Comparison of ENCODE assay signal across 11 mouse cellular contexts in genomic region chr13:55825245-55825681, GRCm38 (mm10). TPM values are rescaled to one million over a fixed set of nuclear protein-coding genes. Genes with fewer than 3 reads are reported as not detected.
DNase-seq lines count a peak whose midpoint lies in the region; ATAC-seq and TF ChIP-seq lines count a peak whose summit lies in the region.
"Had no signal": no experiment of that assay in that cellular context is flagged by ENCODE, and none has a peak within 500 bp of the region (broad histone marks: within the 10 kb centered on the region; RNA-seq: fewer than 3 reads in every experiment).

No protein-coding gene starts in this region.

- H3K4me2 ChIP-seq in forebrain, embryonic 14.5 days (ENCODE audit: low read length) = no peak overlapping the region

- no peak overlapping the region for H3K9ac ChIP-seq in ES-Bruce4 (ENCODE audit: low read depth, poor library complexity, severe bottlenecking)
- H3K9ac ChIP-seq in forebrain, embryonic 14.5 days (ENCODE audit: low read length) = no peak overlapping the region

- intact Hi-C loops in gastrocnemius, postnatal 14 days (cut with DNase I; ENCODE audit: low total_unique reads) = no loop called here

- TF ChIP-seq CTCF in ES-Bruce4 (IDR thresholded peaks at IDR 0.05; ENCODE audit: low read depth, low read length) = no peak

- no peaks in the 10 kb centered on the region for H3K36me3 ChIP-seq in ES-Bruce4 (ENCODE audit: control insufficient read depth, insufficient read depth, low read length, poor library complexity, severe bottlenecking)
- no peaks in the 10 kb centered on the region for H3K36me3 ChIP-seq in forebrain, embryonic 14.5 days (ENCODE audit: control insufficient read depth, insufficient read depth, low read length)
- H3K36me3 ChIP-seq in midbrain, embryonic 10.5 days = no peaks in the 10 kb centered on the region

- H3K9me3 ChIP-seq in ES-Bruce4 (replicated peaks; ENCODE audit: control insufficient read depth, insufficient read depth, low read length, poor library complexity, severe bottlenecking) = no peaks in the 10 kb centered on the region
- no peaks in the 10 kb centered on the region for H3K9me3 ChIP-seq in forebrain, embryonic 14.5 days (replicated peaks; ENCODE audit: control insufficient read depth, low read length)
- no peaks in the 10 kb centered on the region for H3K9me3 ChIP-seq in midbrain, embryonic 10.5 days (replicated peaks)

- 2% methylated on average over 32 of the region's 32 CpGs for WGBS in forebrain, embryonic 14.5 days
- WGBS in midbrain, embryonic 10.5 days = under 1% methylated on average over 32 of the region's 32 CpGs

- peak overlapping the region; percentile 17; the same call in 1 of the 2 replicates for H3K4me3 ChIP-seq in ES-Bruce4 (ENCODE audit: low read depth, low read length)
- no peak overlapping the region for H3K4me3 ChIP-seq in forebrain, embryonic 14.5 days (ENCODE audit: low read depth, low read length)
- peak overlapping the region; percentile 35 for H3K4me3 ChIP-seq in midbrain, embryonic 10.5 days
- H3K4me3 ChIP-seq: heart, adult 2 months had no signal

- ATAC-seq in forebrain, embryonic 14.5 days = peak; percentile 12; the same call in 1 of the 2 replicates

- peaks cover 39% of the 10 kb centered on the region for H3K27me3 ChIP-seq in ES-Bruce4 (ENCODE audit: control insufficient read depth, insufficient read depth, low read length, poor library complexity, severe bottlenecking)
- peaks cover 82% of the 10 kb centered on the region for H3K27me3 ChIP-seq in forebrain, embryonic 14.5 days (replicated peaks; ENCODE audit: control insufficient read depth, insufficient read depth, low read length)
- H3K27me3 ChIP-seq in midbrain, embryonic 10.5 days (ENCODE audit: low read depth, poor library complexity, severe bottlenecking) = peaks cover 100% of the 10 kb centered on the region

- no peak for TF ChIP-seq EP300 in ES-Bruce4 (IDR thresholded peaks at IDR 0.05; ENCODE audit: insufficient read depth, low read depth, low read length)

- no peak overlapping the region for H3K27ac ChIP-seq in ES-Bruce4 (ENCODE audit: insufficient read depth, low read length)
- no peak overlapping the region for H3K27ac ChIP-seq in forebrain, embryonic 14.5 days (ENCODE audit: low read depth, low read length)
- no peak overlapping the region for H3K27ac ChIP-seq in midbrain, embryonic 10.5 days (replicated peaks)
- H3K27ac ChIP-seq: heart, adult 2 months had no signal

- TF ChIP-seq POLR2A in ES-Bruce4 (IDR thresholded peaks at IDR 0.05; ENCODE audit: insufficient read depth, low read length) = no peak

- no peaks in the 10 kb centered on the region for H3K4me1 ChIP-seq in ES-Bruce4 (ENCODE audit: control insufficient read depth, insufficient read depth, low read length)
- no peaks in the 10 kb centered on the region for H3K4me1 ChIP-seq in forebrain, embryonic 14.5 days (ENCODE audit: control insufficient read depth, insufficient read depth, low read length)
- H3K4me1 ChIP-seq in midbrain, embryonic 10.5 days = peaks cover 27% of the 10 kb centered on the region

- DNase-seq in gastrocnemius, postnatal 14 days = peak; percentile 23
- no peak for DNase-seq in gastrocnemius, postnatal 25 days
- DNase-seq in forebrain, embryonic 14.5 days (ENCODE audit: low spot score) = no peak
- peak; percentile 69 for DNase-seq in midbrain, embryonic 10.5 days (ENCODE audit: low spot score)
- DNase-seq in adrenal gland, adult 2 months = no peak
- DNase-seq in adrenal gland, postnatal 25 days = no peak
- DNase-seq in left cerebral cortex, adult 8-10 months (ENCODE audit: low spot score in 2 of 2) = no peak

RNA-seq across cellular contexts. Expression of gene Pitx1, which starts 10.7 kb away (rescaled TPM):
- total RNA-seq in gastrocnemius, postnatal 14 days (2021) = under 1 TPM; 0.64 to 0.84 TPM
- under 1 TPM; 0.46 to 0.70 TPM for total RNA-seq in gastrocnemius, postnatal 25 days (2021)
- polyA plus RNA-seq in ES-Bruce4 (2011; ENCODE audit: insufficient read depth, insufficient read length, low read depth, missing spikeins) = 0.27 and 0.33 TPM in 2 replicates
- polyA plus RNA-seq in forebrain, embryonic 14.5 days (2014; fragmentation: Nextera tagmentation; extraction: Ambion mirVana) = not detected in 2 replicates
- 0.42 TPM in 1 of 2 replicates, not detected in the other for polyA plus RNA-seq in midbrain, embryonic 10.5 days (2016; fragmentation: Nextera tagmentation; extraction: Ambion mirVana)
- not detected for total RNA-seq in adrenal gland, adult 2 months (2021)
- 0.07 TPM in 1 of 2 replicates, not detected in the other for polyA plus RNA-seq in adrenal gland, adult 2 months (2012; rRNA removed)
- not detected in 2 replicates for total RNA-seq in adrenal gland, postnatal 25 days (2021)
- total RNA-seq in left cerebral cortex, adult 8-10 months (2022) = not detected
- total RNA-seq: common myeloid progenitor, adult 5-6 weeks; heart, adult 2 months; left cerebral cortex, postnatal 25 days had no signal

RNA-seq across cellular contexts. Expression of gene Catsper3, which starts 40.9 kb away (rescaled TPM):
- total RNA-seq in gastrocnemius, postnatal 14 days (2021) = under 1 TPM in 1 of 2 experiments, not detected in 1; 0.22 TPM
- not detected for total RNA-seq in gastrocnemius, postnatal 25 days (2021)
- polyA plus RNA-seq in ES-Bruce4 (2011; ENCODE audit: insufficient read depth, insufficient read length, low read depth, missing spikeins) = 0.61 TPM in 1 of 2 replicates, not detected in the other
- polyA plus RNA-seq in forebrain, embryonic 14.5 days (2014; fragmentation: Nextera tagmentation; extraction: Ambion mirVana) = not detected in 2 replicates
- polyA plus RNA-seq in midbrain, embryonic 10.5 days (2016; fragmentation: Nextera tagmentation; extraction: Ambion mirVana) = not detected in 2 replicates
- total RNA-seq in adrenal gland, adult 2 months (2021) = under 1 TPM in 1 of 2 experiments, not detected in 1; 0.45 TPM
- polyA plus RNA-seq in adrenal gland, adult 2 months (2012; rRNA removed) = 0.10 and 0.17 TPM in 2 replicates
- total RNA-seq in adrenal gland, postnatal 25 days (2021) = 0.30 TPM in 1 of 2 replicates, not detected in the other
- under 1 TPM in 3 of 4 experiments, not detected in 1; 0.48 to 0.63 (median 0.59) TPM for total RNA-seq in left cerebral cortex, adult 8-10 months (2022)
- total RNA-seq: common myeloid progenitor, adult 5-6 weeks had no signal

Comparison
In these comparisons a context has a peak if more than half of its experiments do, and no peak if none do; other contexts are left out.
1. DNase-seq: peak in gastrocnemius, postnatal 14 days (single experiment) and midbrain, embryonic 10.5 days (single experiment); none in gastrocnemius, postnatal 25 days (single experiment), forebrain, embryonic 14.5 days (single experiment), adrenal gland, adult 2 months (single experiment), adrenal gland, postnatal 25 days (single experiment) and left cerebral cortex, adult 8-10 months (0 of 2).